Mouse (Mus musculus): ENCODE data around the gene Iqgap2. TPM values are rescaled to one million over a fixed set of nuclear protein-coding genes. Genes with fewer than 3 reads are reported as not detected.

Gene Iqgap2
- polyA plus RNA-seq, 1 experiment from 2014 or later, result 6.2 TPM

GRCm38 (mm10) chr13:95587628-95588027 is 304.1 kb downstream of the Iqgap2 start:
- H3K4me1 ChIP-seq, result peaks cover 5% of the 10 kb centered on the region; the same call in 1 of the 2 replicates
- H3K27me3 ChIP-seq, result no peaks in the 10 kb centered on the region
- H3K4me2 ChIP-seq, result no peak overlapping the region
- H3K36me3 ChIP-seq, result no peaks in the 10 kb centered on the region
- ATAC-seq (ENCODE audit: borderline replicate concordance, extremely low read depth, low FRiP score, low TSS enrichment), result no peak
- H3K9me3 ChIP-seq, result no peaks in the 10 kb centered on the region
- no peak overlapping the region for H3K9ac ChIP-seq
- no peak overlapping the region for H3K4me3 ChIP-seq
- 86% methylated on average over 4 of the region's 4 CpGs for WGBS
- H3K27ac ChIP-seq, result no peak overlapping the region

- Histone ChIP-seq H3K27ac (no peak overlapping the region), H3K4me2 (no peak overlapping the region), H3K27me3 (no peaks in the 10 kb centered on the region), H3K4me3 (no peak overlapping the region), H3K9me3 (no peaks in the 10 kb centered on the region), H3K9ac (no peak overlapping the region), H3K4me1 (peaks cover 4% of the 10 kb centered on the region; the same call in 1 of the 2 replicates), H3K36me3 (no peaks in the 10 kb centered on the region)
- no peak for ATAC-seq (ENCODE audit: borderline replicate concordance, extremely low read depth, low FRiP score, low TSS enrichment)
- WGBS, result 86% methylated on average over 5 of the region's 5 CpGs
These were observed 306.8 kb downstream of the Iqgap2 start for GRCm38 (mm10) chr13:95584898-95585297.

GRCm38 (mm10) chr13:95583237-95584189 is 308.2 kb downstream of the Iqgap2 start:
- Histone ChIP-seq H3K36me3 (no peaks in the 10 kb centered on the region), H3K4me1 (peaks cover 4% of the 10 kb centered on the region; the same call in 1 of the 2 replicates), H3K9ac (no peak overlapping the region), H3K4me2 (peak overlapping the region; percentile 17; the same call in 1 of the 2 replicates), H3K9me3 (no peaks in the 10 kb centered on the region), H3K27me3 (no peaks in the 10 kb centered on the region), H3K27ac (no peak overlapping the region), H3K4me3 (no peak overlapping the region)
- 43% methylated on average over 19 of the region's 19 CpGs for WGBS
- peak; percentile 49; the same call in 1 of the 2 replicates for ATAC-seq (ENCODE audit: borderline replicate concordance, extremely low read depth, low FRiP score, low TSS enrichment)

- WGBS, result 50% methylated on average over 1 of the region's 1 CpGs
- H3K4me3 ChIP-seq, result no peak overlapping the region
- H3K27me3 ChIP-seq, result no peaks in the 10 kb centered on the region
- ATAC-seq (ENCODE audit: borderline replicate concordance, extremely low read depth, low FRiP score, low TSS enrichment), result no peak
- H3K4me1 ChIP-seq, result peaks cover 4% of the 10 kb centered on the region; the same call in 1 of the 2 replicates
- no peaks in the 10 kb centered on the region for H3K36me3 ChIP-seq
- H3K27ac ChIP-seq, result no peak overlapping the region
- H3K4me2 ChIP-seq, result no peak overlapping the region
- no peak overlapping the region for H3K9ac ChIP-seq
- H3K9me3 ChIP-seq, result no peaks in the 10 kb centered on the region
These were observed 309.9 kb downstream of the Iqgap2 start for GRCm38 (mm10) chr13:95581850-95582249.

GRCm38 (mm10) chr13:95578016-95578697 is 313.6 kb downstream of the Iqgap2 start:
- Histone ChIP-seq H3K9me3 (no peaks in the 10 kb centered on the region), H3K27me3 (no peaks in the 10 kb centered on the region), H3K4me1 (no peaks in the 10 kb centered on the region), H3K27ac (no peak overlapping the region), H3K9ac (no peak overlapping the region), H3K4me2 (no peak overlapping the region), H3K36me3 (no peaks in the 10 kb centered on the region), H3K4me3 (no peak overlapping the region)
- WGBS, result 74% methylated on average over 5 of the region's 5 CpGs
- ATAC-seq (ENCODE audit: borderline replicate concordance, extremely low read depth, low FRiP score, low TSS enrichment), result no peak

Other genes with a start within 250 kb of the Iqgap2 start
- 0.87 and 0.94 TPM in 2 replicates for gene F2rl2, start 195.1 kb downstream of the Iqgap2 start, polyA plus RNA-seq (2015; fragmentation: Nextera tagmentation; extraction: Ambion mirVana)
- gene Gm20075, start 189.5 kb upstream of the Iqgap2 start, polyA plus RNA-seq (2015; fragmentation: Nextera tagmentation; extraction: Ambion mirVana), result 22.8 and 23.6 TPM in 2 replicates
- not detected in 2 replicates for gene Gm17190, start 190.1 kb upstream of the Iqgap2 start, polyA plus RNA-seq (2015; fragmentation: Nextera tagmentation; extraction: Ambion mirVana)
- gene Sv2c, start 240.7 kb upstream of the Iqgap2 start, polyA plus RNA-seq (2015; fragmentation: Nextera tagmentation; extraction: Ambion mirVana), result 1.1 and 1.3 TPM in 2 replicates